Mouse (Mus musculus) liver, embryonic 16.5 days (tissue): ENCODE measurements at regions not wholly inside any gene's neighbourhood (a gene's known extent, or its start where the extent isn't known, plus 50 kb on each side); places are given as distances from the start of the nearest gene placed in this dataset.
"Not testable (repeated sequence)": the region's sequence is repeated elsewhere in the genome, so short reads cannot be mapped to it uniquely, and the experiment has no call there.

ENCODE experiments used
- ATAC-seq: fragments of 200-750 bp; cut with Nextera tagmentation; 2 replicates; pipeline ENCODE4 v1.8.0; 2017; ENCODE audit warnings: low read depth, mild to moderate bottlenecking, moderate number of reproducible peaks, moderate library complexity
- H3K27ac ChIP-seq: fragments of 300-500 bp; sonication (generic); 2 replicates; pipeline ENCODE4 v1.5.1; 2014; ENCODE audit warnings: mild to moderate bottlenecking, low read length
- H3K27me3 ChIP-seq: fragments of 300-500 bp; sonication (generic); 2 replicates; pipeline ENCODE4 v1.6.1; 2014; ENCODE audit warnings: low read depth, low read length, mixed read lengths; ENCODE audit not compliant: control insufficient read depth, insufficient read depth
- H3K36me3 ChIP-seq: fragments of 300-500 bp; sonication (generic); 2 replicates; pipeline ENCODE4 v1.6.1; 2014; ENCODE audit warnings: mild to moderate bottlenecking; ENCODE audit not compliant: control insufficient read depth, insufficient read depth
- H3K4me1 ChIP-seq: fragments of 300-500 bp; sonication (generic); 2 replicates; pipeline ENCODE4 v1.6.1; 2014; ENCODE audit warnings: low read depth, low read length, mixed read lengths; ENCODE audit not compliant: control insufficient read depth
- H3K4me2 ChIP-seq: fragments of 300-500 bp; sonication (generic); 2 replicates; pipeline ENCODE4 v1.6.1; 2014; ENCODE audit warnings: low read depth, low read length, mixed read lengths
- H3K4me3 ChIP-seq: fragments of 300-500 bp; sonication (generic); 2 replicates; pipeline ENCODE4 v1.5.1; 2014; ENCODE audit warnings: low read depth, mild to moderate bottlenecking, low read length
- H3K9ac ChIP-seq: fragments of 300-500 bp; sonication (generic); 2 replicates; pipeline ENCODE4 v1.6.1; 2014; ENCODE audit warnings: low read depth, low read length
- H3K9me3 ChIP-seq: fragments of 300-500 bp; sonication (generic); replicated peaks from 2 replicates; pipeline ENCODE4 v1.6.1; 2016; ENCODE audit warnings: low read length; ENCODE audit not compliant: control insufficient read depth
- WGBS: fragments of 180-500 bp; shearing (Covaris S2); extraction: QIAGEN DNeasy Blood & Tissue Kit; methylation state at CpG from one replicate; pipeline ENCODE4 v1.1.7; 2014; ENCODE audit not compliant: insufficient replicate concordance; 5-methylcytosine and 5-hydroxymethylcytosine counted together

DNA sequence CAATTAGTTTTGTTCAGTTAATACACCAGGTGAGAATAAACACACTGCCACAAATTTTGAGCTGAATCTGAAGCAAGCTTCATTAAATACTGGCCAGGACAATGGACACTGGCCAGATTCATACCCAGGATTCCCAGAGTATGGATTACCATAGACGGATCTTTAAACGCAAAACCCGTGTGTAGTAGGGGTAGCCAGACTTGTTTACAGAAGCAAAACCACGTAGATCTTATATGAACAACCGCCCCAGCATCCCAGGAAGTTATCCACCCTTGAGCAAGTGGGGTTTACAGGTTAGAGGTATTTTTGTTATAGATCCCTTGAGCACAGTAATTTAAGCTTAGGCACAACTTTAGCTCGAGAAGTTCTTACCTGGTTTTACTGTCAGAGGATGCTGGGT lies 71.1 kb upstream of the Ezr start:
- Histone ChIP-seq H3K4me3 (no peak overlapping the region), H3K9ac (no peak overlapping the region), H3K27ac (no peak overlapping the region), H3K36me3 (no peaks in the 10 kb centered on the region), H3K9me3 (no peaks in the 10 kb centered on the region), H3K4me1 (peaks cover 2% of the 10 kb centered on the region), H3K4me2 (no peak overlapping the region), H3K27me3 (no peaks in the 10 kb centered on the region)
- 59% methylated on average over 6 of the region's 6 CpGs for WGBS
- ATAC-seq, result no peak

DNA sequence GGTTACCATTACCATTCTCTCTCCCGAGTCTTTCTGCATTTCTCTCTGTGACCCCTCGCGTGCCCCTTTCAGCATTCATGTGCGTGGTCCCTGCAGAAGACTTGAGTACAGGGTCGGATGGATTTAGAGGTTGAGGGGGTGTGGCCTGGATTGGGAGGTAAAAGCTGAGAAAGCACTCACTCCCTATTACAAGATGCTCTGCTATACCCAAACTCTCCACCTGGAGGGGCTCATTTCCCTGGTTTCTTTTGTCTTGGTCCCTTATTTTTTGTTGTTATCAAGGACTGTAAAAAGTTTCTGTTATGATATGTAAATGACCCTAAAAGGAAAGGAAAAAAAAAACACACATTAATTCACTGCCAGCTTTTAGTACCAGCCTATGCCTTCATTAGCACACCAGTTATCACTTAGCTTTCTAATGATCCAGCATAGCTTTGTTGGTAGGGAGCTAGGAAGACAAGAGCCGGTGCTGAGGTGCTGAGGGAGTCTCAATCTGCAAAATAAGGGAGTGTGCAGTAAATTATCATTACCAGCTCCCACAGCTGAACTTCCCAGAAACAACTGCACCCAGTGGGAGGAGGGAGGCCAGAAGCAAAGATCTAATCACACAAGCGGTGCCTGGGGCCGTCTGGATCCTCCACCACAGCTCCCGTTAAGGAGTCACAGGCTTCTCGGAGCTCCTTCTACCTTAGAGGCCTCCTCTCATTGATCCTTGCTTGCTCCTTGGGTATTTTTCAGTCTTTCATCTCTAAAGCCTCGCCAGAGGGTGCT lies 69.8 kb upstream of the Ezr start:
- Histone ChIP-seq H3K27me3 (no peaks in the 10 kb centered on the region), H3K9ac (no peak overlapping the region), H3K4me2 (no peak overlapping the region; the same call in 1 of the 2 replicates), H3K36me3 (no peaks in the 10 kb centered on the region), H3K9me3 (no peaks in the 10 kb centered on the region), H3K27ac (no peak overlapping the region), H3K4me1 (peaks cover 2% of the 10 kb centered on the region), H3K4me3 (no peak overlapping the region)
- ATAC-seq, result peak; percentile 21; the same call in 1 of the 2 replicates
- WGBS, result 32% methylated on average over 11 of the region's 11 CpGs

DNA sequence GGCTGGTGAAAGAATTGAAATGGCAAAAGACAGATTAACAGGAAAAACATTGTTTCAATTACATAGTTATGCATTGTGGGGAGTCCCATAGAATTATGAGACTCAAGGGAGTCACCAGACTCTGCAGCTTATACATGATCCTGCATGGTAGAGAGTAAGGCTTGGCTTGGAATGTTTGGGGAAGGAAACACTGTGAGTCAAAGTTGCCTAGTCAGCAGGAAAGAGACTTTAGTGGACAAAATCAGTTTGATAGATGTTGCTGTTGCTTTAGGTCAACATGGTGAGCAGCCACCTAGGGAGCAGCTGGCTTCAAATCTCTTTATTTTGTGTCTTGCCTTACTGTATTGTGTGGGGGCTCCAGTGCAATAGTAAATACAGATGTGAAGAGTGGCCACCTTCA lies 67.9 kb upstream of the Ezr start:
- H3K4me1 ChIP-seq, result peaks cover 2% of the 10 kb centered on the region
- no peak overlapping the region for H3K4me2 ChIP-seq
- no peak for ATAC-seq
- H3K9me3 ChIP-seq, result no peaks in the 10 kb centered on the region
- no peak overlapping the region for H3K27ac ChIP-seq
- no peaks in the 10 kb centered on the region for H3K36me3 ChIP-seq
- no peaks in the 10 kb centered on the region for H3K27me3 ChIP-seq
- H3K4me3 ChIP-seq, result no peak overlapping the region
- H3K9ac ChIP-seq, result no peak overlapping the region

DNA sequence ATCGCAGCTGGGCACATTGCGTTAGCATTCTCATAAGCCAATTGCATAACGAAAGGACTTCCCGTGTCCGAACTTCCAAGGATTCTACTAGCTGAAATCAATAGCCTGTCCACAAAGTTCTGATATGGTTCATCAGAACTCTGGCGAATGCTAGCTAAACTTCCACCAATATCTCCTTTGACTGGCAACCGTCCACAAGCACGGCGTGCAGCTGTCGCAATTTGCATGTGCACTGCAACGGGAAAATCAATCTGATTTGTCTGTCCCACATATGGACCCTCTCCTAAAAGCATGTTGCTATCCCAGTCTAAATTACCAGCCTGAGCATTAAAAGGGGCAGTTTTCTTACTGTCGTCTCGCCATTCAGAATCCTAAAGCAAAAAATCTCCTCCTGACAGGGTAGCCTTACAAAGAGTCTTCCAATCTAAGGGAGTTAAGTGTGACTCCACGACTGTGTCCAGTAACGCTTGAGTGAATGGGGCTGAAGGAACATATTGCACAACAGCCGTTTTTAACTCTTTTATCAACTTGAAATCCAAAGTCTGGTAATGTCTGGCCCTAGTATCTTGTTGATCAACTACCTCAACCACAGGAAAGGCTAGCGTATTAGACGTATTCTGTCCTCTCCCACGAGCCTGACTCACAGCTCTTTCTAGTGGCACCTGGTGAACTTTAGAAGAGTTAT lies 59.3 kb upstream of the Ezr start:
- not testable (repeated sequence) for ATAC-seq, H3K9me3 ChIP-seq, H3K9ac ChIP-seq, H3K27me3 ChIP-seq, H3K36me3 ChIP-seq, H3K4me1 ChIP-seq, H3K27ac ChIP-seq, H3K4me3 ChIP-seq, H3K4me2 ChIP-seq
- WGBS, result 63% methylated on average over 19 of the region's 19 CpGs

DNA sequence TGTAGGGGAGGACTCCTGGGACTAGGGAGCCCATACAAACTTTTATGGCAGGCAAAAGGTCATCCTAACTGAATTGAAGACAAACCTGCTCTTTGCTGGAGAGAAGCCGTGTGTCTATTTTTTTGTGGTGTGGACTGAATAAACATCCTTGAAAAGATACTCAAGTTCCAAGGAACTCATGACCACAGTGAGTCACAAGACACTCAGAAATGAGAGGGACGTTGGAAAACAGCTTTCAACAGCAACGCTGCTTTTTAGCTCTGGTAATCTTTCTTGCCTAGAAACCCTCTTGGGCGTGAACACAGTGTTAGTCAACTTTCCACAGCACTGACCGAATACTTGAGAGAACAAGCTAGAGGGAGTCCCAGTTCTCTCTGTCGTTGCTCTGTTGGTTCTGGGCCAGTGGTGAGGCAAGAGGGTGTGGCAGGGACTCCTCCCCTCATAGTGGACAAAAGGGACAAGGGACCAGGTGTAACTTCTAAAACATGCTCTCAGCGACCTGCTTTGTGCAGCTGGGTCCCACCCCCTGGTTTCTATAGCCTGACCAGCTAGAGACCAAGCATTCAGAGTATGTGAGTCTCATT lies 52.8 kb upstream of the Ezr start:
- H3K9me3 ChIP-seq, result no peaks in the 10 kb centered on the region
- no peak overlapping the region for H3K27ac ChIP-seq
- 43% methylated on average over 7 of the region's 7 CpGs for WGBS
- no peaks in the 10 kb centered on the region for H3K36me3 ChIP-seq
- no peak for ATAC-seq
- no peaks in the 10 kb centered on the region for H3K4me1 ChIP-seq
- H3K9ac ChIP-seq, result no peak overlapping the region
- H3K27me3 ChIP-seq, result no peaks in the 10 kb centered on the region; the same call in 1 of the 2 replicates
- no peak overlapping the region for H3K4me3 ChIP-seq
- no peak overlapping the region for H3K4me2 ChIP-seq
